Mouse (Mus musculus): ENCODE measurements around the gene Mpc2.
A peak's percentile ranks its signal among the peaks of the same experiment; 100 is the strongest.

Gene Mpc2

DNA sequence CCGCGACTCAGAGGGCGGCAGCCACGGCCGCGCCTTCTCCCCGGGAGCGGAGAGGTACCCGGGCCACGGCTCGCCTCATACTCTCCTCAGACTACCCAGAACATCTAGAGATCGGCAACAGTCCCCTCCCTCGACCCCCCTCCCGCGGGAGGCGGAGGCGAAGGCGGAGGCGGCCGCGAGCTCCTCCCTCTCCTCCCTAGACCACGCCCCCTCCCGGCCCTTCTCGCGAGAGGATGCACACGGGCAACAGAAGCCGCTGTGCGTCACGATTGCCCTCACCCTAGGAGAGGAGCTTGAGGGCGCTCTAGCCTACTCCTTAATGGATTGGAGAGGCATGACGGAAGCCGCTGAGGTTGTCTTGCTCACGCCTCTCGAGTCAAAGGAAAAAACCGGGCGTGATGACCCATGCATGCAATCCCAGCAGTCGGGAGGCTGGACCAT, at the start of gene Mpc2, which contains the start of gene Dcaf6:
Mpc2 (plus strand) TSS at position 278 of the 441 bp plus-strand sequence.
Dcaf6 (minus strand) TSS at position 116 of the 441 bp plus-strand sequence.
- DNase-seq, result peak; percentile 100

DNA sequence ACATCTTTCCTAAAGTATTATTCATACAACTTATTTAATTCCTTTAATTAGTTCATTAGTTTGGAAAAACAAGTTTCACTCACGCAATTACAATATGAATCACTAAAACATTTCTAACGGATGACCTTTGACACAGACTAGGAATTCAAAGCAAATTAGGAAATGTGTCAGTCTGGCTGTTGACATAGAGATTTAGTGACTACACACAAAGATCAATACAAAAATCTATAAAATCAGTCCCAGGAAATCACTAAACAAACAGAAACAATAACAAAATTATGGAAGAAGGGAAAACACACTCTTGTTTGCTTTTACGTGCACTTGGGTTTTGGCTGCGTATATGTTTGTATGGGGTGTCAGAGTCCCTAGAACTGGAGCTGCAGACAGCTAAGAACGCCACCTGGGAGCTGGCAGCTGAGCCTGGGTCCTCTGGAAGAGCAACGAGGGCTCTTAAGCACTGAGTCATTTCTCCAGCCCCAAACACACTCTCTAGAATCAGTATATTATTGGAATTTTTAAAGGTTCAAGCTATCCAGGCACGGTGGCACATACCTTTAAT, 39.0 kb upstream of the Mpc2 start:
- no peak for DNase-seq

DNA sequence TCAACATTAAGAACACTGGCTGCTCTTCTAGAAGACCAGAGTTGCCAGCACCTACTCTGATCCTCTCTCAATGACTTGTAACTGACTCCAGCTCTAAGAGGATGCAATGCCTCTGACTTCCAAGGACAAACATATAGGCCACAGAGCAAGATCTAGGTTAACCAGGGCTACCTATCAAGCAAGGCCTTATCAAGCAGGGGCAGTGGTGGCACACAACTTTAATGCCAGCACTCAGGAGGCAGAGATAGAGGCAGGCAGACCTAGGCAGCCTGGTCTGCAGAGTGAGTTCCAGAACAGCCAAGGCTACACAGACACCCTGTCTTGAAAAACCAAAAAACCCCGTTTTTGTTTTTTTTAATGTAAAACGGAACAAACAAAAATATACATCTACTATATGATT, 34.2 kb upstream of the Mpc2 start:
- DNase-seq, result no peak

DNA sequence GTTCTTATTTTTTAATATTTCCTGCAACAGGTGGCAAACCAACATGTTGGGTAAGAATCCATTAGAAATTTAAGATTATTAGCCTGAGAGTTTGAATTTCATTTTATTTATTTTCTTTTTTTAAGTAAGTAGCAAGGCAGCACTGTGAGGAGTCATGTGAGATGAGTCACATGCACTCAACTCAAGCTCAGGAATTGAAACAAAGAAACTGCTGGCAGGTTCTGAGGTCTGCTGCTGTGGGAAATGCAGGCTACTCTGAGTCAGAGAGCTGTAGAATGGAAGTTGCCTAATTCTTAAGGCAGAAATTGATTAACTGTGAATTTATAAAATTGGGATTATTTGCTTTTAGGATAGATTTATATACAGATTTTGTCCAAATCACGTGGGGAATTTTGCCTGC, 27.6 kb upstream of the Mpc2 start:
- no peak for DNase-seq

DNA sequence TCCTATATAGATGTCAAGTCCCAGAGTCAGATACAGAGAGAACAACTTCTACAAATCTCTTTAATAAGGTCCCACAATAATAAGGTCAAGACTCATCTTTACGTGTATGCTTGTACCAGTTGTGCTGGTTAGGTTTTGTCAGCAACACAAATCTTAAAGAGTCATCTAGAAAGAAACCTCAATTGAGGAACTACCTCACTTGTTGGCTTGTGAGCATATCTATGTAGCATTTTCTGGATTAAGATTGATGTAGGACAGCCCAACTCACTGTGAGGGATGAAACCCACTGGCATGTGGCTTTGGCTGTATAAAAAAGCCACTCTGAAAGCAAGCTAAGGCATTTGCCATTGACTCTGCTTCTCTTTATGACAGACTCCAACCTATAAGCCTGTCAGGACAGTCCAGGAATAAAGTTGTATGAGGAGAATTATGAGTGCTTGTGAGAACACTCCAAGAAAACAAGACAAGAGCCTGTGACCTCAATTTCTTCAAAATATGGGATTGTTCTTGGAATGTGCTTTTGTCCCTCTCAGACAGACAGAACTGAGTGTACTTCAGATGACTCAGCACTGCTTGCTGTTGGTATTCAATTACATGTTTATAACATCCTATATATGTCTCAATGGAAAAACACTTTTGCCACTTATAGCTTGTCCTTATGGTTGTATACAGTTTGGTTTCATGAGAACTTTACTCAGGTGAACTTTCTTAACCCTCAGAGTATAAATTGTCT, 22.0 kb upstream of the Mpc2 start:
- no peak for DNase-seq

DNA sequence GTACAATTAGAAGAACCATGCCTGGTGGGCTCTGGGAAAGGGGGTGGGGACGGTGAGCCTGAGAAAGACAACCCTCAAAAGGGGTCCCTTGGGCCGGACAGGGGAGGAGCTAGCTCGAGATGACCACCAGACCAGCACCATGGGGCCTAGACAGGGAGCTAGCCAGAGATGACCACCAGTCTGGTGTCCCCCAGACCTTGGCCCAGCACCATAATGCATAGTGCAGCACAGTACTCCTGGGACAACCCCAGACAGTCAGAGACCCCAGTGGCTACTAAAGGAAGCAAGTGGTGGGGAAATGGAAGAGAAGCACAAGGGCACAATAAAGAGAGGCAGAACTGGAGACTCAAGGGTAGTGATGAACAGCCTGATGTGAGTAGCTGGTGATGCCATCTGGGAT, 19.6 kb upstream of the Mpc2 start:
- no peak for DNase-seq

DNA sequence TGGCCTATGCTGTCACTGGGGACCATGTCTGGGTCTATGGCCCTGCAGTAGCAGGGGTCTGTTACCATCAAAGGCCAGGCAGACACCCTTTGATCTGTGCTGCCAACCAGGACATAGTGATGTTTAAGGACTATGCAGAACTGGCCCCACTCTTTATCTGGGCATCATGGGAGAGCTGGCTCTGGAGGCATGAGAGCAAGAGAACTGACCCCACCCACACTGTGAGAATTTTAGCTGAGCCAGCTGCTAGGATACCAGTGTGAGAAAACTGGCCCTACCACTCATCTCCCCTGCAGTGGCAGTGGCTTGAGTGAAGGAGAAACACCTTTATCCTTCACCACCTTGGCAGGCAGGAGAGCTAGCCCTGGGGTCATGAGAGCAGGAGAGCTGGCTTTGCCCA, 19.2 kb upstream of the Mpc2 start:
- DNase-seq, result no peak

DNA sequence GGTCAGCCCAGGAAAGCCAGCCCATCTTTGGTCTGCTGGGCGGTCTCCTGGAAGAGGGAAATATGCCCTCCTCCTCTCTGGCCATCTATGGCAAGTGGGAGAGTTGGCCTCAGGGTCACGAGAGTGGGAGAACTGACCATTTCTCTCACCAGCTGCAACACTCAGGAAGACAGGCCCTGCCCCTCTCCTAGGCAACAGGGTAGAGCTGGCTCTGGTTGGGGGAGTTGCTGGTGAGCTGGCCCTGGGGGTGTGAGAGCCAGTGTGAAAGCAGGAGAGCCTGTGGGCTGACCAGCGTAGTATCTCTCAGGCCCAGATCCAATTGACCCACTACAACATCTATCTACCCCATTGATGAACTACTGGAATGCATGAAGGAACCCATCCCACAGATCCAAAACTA, 18.7 kb upstream of the Mpc2 start:
- DNase-seq, result no peak

DNA sequence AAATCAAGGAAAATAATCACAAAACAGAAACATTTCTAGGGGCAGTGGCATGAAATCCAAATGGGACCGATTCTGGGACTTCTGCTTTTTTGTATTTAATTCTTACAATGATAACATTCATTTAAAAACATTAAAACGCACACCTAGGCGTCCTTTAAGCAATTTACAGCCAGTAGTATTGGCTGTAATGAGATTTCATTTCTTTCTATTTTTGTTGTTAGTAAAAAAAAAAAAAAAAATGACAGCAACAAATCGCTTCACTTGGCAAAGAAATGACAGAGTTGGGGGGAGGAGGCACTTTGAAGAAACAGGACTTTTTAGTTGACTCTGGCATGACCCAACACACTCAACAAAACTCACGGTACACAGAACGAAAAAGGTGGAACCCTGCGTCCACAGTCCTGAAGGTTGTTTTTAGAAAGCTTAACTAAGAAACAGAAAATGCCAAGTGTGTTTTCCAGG, 1.4 kb upstream of the Mpc2 start:
- DNase-seq, result no peak

DNA sequence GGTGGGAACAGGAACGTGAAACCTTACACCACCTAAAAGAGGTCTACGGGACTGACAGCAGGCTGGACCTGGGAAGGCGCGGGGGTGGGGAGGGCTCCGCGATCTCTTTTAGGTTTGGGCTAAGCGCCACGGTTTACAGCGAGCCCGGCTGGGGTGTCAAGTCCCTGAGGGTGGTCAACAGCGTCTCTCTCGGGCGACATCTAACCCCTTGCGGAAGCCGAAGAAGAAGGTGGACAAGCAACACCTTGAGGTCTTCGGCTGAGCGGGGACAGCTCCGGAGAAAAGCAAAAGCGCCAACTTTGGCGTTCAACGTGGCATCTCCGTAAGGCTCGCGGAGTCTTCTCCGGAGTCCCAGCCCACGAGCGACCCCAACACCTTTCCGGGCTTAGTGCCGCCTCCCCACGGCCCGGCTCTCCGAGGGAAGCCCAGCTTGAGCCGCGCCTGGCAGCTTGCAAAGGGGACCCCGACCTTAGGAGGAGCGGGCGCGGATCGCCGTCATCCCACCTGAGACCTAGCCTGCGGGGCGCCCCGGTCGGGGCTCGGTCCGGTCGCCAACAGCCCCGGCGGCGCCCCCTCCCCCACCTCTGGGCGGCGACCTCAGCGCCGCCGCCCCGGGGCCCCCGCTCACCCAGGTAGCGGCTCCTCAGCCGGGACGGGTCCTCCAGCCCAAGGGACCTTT, 795 bp upstream of the Mpc2 start:
- peak; percentile 65 for DNase-seq

DNA sequence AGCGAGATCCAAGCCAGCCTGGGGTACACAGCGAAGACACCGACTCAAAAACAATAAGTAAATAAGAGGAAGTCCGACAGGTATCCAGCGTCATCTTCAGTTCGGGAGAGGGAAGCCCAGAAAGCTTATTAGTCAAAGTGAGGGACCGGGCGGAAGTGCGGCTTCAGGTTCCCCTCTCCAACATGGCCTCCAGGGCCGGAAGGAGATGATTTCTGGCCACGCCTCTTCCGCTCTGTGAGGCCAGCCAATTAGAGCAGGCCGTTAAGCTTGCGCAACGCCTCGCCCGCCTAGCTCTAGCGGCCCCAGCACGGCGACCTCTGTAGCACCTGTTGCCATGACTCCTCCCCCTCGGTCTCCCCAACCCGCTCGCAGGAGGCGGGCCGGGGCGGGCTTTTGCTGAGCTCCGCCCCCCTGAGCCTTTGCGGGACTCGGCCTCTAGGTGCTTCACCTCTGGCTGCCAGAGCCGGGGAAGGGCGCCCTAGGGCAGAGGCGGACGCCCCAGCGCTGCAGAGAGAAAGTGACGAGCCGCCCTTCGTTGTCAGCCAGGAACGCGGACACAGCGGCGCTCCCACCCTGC, 452 bp downstream of the Mpc2 start:
- peak; percentile 100 for DNase-seq

DNA sequence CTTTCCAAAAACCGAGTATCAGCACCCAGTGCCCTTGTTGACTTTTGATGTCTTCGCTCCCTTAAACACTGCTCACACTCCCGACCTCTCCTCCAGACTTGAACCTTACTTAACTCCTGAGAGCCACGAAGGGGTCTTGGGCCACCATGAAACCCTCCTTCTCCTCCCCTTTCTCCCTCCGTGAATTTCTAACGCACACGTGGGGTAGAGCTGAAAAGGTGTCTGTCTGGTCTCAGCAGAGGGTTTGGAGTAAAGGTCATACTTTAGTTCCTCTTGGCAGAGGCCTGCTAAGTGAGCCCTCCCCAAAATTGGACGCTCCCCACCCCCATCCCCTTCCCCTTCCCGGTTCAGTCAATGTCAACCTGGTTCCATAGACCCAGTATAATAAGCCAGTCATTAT, 1.2 kb downstream of the Mpc2 start:
- DNase-seq, result no peak

DNA sequence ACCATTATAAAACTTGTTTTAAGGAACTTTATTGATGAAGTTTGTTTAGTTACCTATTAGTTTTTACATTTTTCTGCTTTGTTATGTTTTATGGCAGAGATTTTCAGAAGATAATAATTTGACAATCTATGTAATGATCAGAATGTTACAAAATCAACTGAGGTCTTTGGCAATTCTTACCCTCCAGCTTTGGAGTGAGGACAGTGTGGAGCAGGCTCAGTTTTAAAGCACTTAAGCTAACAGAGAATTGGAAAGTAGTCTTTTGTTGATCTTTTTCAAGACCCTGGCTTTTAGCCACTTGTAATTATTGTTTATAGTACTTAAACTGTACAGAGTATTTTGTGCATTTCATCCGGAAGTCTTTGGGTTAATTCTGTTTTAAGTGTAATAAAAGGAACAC, 2.4 kb downstream of the Mpc2 start:
- DNase-seq, result no peak

DNA sequence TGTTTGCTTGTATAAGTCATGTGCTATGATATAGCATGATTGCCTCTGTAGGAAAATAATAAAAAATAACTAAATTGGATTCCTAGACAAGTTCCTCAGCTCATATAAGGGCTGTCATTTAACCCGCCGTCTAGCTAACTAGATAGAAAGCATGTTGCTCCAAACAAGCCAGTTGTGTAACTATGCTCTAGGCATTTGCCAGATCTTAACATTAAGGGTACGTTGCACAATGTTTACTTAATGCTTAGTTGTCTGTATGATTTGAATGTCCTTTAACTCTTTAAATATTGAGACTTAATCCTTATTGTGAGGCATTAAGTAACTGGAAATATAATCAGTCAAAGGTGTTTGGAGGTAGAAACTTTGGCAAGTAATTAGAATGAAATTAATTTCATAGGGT, 4.1 kb downstream of the Mpc2 start:
- DNase-seq, result no peak

DNA sequence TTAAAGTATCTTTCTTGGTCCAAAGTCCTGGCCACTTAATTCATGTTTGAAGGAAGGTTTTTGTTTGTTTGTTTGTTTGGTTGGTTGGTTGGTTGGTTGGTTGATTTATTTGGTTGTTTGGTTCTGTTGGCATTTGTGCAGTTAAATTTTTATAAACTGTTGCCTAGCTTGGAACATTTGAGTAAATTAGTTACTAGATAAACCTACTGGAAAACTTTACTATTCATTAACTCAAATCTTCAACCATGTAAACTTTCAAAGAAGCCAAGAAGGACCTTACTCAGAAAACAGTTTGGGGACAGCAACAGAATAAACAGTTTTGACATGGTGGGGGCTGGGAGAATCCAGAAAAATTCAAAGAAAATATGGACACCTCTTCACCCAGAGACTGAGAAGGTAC, 8.5 kb downstream of the Mpc2 start:
- no peak for DNase-seq

DNA sequence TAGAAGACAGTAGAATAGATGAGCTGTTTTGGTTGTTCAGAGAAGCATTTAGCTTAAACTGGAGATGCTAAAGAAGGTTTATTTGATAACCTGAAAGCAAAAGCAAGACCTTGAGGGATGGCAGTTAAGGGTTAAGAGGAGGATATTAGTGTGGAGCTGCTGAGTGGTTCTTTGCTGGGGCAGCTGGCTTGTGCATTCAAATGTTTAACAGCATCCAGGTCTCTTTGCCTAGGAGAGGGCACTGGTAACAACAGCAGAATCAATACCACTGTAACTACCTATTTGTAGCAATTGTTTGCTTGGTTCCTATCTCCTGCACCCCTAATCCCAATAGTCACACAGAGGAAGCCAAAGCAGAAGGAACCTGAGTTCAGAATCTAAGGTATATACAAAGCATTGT, 9.3 kb downstream of the Mpc2 start:
- DNase-seq, result no peak

DNA sequence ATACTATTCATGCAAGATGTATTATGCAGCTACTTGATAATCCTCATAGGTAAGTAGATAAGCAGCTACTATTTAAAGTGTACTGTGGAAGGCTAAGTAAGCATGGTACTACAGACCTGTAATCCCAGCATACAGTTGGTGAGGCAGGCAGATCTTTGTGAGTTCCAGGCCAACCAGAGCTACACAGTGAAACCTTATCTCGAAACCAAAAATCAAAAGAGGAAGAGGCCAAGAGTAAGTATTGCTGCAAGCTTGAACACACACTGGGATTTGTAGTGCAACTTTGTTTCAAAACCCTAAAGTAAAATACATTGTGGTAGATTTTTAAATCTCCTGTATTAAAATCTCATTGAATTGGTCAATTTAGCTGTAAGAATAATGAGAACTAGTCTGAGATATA, 11.1 kb downstream of the Mpc2 start:
- no peak for DNase-seq

DNA sequence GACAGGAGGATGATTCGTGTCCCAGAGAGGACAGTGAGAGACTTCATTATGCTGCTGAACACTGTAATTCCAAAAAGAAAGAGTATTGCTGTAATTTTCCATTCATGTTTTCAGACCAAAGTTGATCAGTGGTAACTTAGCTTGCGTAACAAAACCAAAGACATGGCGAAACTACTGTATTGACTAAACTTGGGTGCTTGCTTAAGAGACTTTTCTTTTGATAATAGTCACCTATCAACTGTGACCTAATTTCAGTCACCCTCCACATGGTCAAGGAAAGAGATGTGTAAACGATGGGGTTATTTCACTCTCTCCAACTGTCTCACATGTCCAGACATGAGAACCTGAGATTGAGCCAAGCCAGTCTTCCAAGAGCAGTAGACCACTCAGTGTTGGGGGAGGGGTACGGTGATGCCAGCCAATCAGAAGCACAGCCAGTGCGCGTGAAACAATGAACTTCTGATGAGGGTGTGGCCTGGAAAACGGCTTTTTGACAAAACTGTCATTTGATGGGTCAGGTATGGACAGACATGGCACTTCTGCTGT, 24.3 kb downstream of the Mpc2 start, which contains the start of gene Adcy10:
Adcy10 (plus strand) TSS at position 496 of the 546 bp plus-strand sequence.
- no peak for DNase-seq

DNA sequence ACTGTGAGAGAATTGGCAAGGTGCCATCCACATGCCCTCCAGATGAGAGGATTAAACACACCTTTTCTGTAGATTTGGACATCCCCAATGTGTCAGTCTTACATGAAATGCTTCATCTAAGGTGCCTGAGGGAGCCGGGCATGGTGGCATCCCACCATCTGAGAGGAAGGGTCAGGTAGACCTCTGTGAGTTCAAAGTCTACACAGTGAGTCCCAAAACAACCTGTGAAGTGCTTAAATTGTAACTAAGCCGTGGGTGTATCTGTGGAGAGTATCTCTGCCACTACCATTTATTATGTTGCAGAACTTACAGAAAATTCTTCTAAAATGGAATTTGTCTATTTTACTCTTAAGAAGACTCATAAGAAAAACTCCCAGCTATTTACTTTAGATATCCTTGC, 25.7 kb downstream of the Mpc2 start:
- DNase-seq, result no peak

DNA sequence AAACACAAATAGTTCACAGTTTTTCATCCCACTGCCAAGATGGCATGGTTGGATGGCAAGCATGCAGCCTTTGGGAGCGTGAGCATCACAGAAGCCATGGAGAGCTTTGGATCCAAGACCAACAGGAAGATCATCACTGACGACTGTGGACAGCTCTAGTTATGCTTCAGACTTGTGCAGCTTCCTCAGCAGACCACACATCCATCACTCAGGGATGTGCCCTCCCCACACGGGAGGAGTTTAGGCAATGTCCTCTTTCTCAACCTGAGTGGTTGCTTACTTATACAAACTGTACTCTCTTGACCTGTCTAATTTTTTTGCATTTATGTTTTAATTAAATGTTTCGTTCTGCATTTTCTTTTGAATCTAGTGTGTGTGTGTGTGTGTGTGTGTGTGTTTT, 28.8 kb downstream of the Mpc2 start:
- DNase-seq, result no peak

DNA sequence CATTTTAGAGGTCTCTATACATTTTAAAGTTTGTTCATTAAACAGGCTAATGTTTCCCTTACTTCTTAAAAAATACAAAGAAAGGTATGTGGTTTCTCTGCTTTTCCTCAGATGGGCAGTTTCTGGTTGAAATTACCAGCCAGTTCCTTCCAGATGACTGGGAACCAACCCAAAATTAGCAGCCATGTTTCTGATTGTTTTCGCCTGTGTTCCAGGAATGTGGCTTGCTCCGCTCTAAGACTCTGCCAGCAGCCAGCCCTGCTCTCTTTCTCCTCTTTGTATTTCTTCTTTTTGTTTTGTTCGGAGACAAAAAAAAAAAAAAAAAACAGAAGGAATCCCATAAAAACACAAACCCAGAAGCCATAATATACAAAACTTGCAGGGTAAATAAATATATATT, 38.4 kb downstream of the Mpc2 start:
- no peak for DNase-seq

DNA sequence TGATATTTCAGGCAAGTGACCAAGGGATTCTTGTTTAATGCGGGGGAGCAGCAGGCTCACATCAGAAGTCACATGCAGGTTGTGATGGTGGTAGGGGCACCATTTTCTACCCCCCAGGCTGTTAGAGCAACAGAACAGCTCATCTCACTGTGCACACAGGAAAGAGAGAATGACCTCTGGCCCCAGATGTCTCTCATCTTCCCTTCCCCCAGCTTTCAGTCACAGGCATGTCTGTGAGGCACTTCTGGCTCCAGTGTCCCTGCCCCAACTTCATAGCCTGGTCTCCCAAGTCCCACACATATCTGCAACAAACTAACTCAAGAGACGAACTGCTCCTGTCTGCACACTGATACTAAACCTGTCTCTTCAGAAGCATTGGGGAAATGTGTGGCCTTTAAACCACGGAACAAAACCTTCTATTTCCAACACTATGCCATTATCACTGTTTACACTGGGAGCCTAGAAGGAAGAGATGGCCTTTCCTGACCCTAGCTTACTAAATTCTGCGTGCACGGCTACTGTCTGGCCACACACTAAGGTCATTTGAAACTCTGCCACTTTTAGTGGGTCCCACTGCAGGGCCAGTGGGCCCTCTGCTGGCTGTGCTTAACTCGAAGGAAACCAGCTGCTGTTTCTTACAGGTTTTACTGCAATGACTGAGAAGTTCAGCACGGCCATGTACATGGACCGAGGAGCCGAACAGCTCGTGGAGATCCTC, 43.0 kb downstream of the Mpc2 start:
- DNase-seq, result peak; percentile 12

DNA sequence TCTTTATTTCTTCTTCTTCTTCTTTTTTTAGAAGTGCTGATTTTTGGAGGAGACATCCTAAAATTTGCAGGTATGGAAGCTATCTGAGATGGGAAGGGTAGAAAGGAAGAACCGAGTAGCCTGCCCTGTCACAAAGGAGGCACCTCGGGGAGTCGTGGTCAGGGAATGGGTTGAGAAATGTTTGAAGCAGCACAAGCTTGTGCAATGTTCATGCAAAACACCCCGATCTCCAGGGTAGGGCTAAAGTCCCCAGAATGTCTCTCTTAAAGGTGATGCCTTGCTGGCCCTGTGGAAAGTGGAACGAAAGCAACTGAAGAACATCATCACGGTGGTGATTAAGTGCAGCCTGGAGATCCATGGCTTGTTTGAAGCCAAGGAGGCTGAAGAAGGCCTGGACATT, 45.9 kb downstream of the Mpc2 start:
- no peak for DNase-seq

Measured in thymus, postnatal 25 days (tissue).